Mouse (Mus musculus): ENCODE results near the gene Bag3.

Gene Bag3

GRCm38 (mm10) chr7:128523349-128523961 lies at the start of gene Bag3:
Gene Bag3 (plus strand): TSS chr7:128523616.
- peak; percentile 97 for DNase-seq (ENCODE audit: low read depth, low spot score)

- peak; percentile 54 for DNase-seq (ENCODE audit: low read depth, low spot score)
Observed at GRCm38 (mm10) chr7:128474322-128474721, 49.1 kb upstream of the Bag3 start.

- DNase-seq (ENCODE audit: low read depth, low spot score), result no peak
Observed at GRCm38 (mm10) chr7:128488986-128489385, 34.4 kb upstream of the Bag3 start.

GRCm38 (mm10) chr7:128494546-128494945 lies 28.9 kb upstream of the Bag3 start:
- DNase-seq (ENCODE audit: low read depth, low spot score), result no peak

DNA sequence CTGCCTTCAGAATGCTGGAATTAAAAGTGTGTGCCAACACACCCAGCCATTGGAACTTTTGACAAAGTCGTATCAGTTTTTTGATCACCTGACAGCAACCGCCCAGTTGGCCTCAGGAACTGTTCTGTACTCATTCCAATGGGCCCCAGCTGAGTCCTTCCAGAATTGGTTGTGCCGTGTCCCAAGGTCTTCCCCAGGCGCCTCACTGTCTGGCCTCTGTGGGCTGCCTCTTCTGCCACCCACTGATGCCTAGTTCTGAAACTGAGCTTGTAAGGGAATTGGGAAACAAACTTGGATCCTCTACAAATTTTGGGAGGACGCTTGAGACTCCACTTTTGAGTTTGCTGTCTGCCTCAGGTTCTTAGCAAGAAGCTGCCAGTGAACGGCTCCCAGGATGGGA lies 23.6 kb upstream of the Bag3 start:
- no peak for DNase-seq (ENCODE audit: low read depth, low spot score)

DNA sequence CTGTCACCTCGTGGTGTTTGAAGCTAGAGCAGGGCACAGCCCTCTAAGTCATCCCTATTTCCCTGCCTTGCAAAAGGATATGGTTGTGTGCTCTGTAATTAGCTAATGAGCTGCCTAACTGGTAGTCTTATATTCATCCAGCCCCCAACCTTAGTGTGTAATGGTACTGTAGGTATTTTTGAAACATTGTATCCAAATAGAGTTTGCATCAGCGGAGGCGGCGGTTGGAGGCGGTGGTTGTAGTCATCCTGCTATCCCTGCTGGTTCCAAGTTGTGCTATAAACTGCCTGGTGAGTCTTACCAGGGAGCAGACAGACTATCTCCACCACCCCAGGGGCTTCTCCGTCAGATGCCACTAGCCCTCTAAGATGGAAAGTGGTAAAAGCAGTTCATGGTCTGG lies 19.3 kb upstream of the Bag3 start:
- DNase-seq (ENCODE audit: low read depth, low spot score), result no peak

- DNase-seq (ENCODE audit: low read depth, low spot score), result no peak
Observed at GRCm38 (mm10) chr7:128511936-128512335, 11.5 kb upstream of the Bag3 start.

DNA sequence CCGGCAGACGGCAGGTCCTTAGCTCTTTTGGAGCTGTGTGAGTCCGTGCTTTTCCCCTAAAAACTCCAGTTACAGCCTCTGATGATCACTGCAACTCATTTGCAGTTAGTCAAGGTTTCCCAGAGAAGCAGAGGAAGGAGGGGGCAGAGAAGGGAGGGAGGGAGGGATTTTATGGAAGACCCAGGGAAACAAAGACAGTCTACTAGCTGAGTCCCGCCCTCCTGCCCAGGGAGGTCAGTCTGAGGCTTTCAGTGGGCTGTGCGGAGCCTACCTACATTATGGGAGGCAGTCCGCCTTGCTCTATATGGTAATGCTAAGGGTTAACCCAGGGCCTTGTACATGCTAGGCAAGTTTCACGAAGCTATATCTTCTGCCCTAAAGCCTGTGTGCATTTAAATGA lies 9.9 kb upstream of the Bag3 start:
- DNase-seq (ENCODE audit: low read depth, low spot score), result no peak

GRCm38 (mm10) chr7:128514341-128514740 lies 9.1 kb upstream of the Bag3 start:
- no peak for DNase-seq (ENCODE audit: low read depth, low spot score)

GRCm38 (mm10) chr7:128516346-128516745 lies 7.1 kb upstream of the Bag3 start:
- DNase-seq (ENCODE audit: low read depth, low spot score), result no peak

DNA sequence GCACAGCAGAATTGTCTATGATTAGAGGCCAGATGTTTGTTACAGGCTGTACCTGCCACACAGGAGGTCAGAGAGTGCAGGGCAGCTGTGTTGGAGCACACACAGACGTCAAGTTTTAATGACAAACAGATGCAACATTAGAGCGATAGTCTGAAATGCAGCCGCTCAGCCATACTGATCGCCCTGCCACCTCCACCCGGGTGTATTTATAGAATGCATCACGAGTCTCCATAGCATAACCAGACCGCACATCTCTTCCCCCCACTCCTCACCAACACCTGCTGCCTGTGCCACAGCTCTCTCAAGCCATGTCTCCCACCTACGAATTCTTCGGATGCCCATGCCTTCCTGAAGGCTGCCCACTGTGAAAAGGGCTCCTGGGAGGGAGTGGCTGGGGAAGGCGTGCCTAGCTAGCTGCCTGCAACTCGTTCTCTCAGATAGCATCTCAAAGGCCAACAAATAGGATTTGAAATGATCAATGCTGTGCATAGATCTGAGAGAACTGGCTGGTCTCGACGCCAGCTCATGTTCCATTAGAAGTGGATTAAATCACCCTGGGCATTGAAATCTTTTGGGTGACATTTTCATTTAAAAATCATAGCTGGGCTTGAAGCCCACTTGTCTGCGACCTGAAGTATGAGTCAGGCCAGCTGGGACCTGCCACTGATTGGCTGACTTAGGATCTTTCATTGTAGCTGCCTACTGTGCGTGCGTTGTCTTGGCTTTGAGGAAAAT lies 3.9 kb upstream of the Bag3 start:
- DNase-seq (ENCODE audit: low read depth, low spot score), result no peak

- DNase-seq (ENCODE audit: low read depth, low spot score), result peak; percentile 75
Observed at GRCm38 (mm10) chr7:128523962-128524581, 656 bp downstream of the Bag3 start.

GRCm38 (mm10) chr7:128524641-128525040 lies 1.2 kb downstream of the Bag3 start:
- DNase-seq (ENCODE audit: low read depth, low spot score), result no peak

GRCm38 (mm10) chr7:128526611-128527010 lies 3.2 kb downstream of the Bag3 start:
- DNase-seq (ENCODE audit: low read depth, low spot score), result no peak

DNA sequence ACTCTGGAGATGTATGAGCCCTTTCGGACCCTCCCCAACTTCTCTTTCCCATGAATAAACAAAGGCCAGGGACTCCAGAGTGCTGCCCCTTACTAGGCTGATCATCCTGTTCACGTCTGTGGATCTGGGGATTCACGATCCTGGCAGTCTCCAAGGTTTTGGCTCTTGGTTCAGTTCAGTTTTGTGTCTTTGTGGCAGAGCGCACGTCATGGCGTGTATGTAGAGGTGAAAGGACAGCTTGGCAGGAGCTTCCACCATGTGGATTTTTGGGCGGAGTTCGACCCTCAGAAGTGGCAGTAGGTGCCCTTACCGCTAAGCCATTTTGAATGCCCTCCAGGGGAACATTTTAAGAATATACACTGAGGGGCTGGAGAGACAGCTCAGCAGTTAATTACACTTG lies 5.2 kb downstream of the Bag3 start:
- no peak for DNase-seq (ENCODE audit: low read depth, low spot score)

- no peak for DNase-seq (ENCODE audit: low read depth, low spot score)
Observed at GRCm38 (mm10) chr7:128529126-128529525, 5.7 kb downstream of the Bag3 start.

GRCm38 (mm10) chr7:128529574-128530051 lies 6.2 kb downstream of the Bag3 start:
- DNase-seq (ENCODE audit: low read depth, low spot score), result peak; percentile 74

DNA sequence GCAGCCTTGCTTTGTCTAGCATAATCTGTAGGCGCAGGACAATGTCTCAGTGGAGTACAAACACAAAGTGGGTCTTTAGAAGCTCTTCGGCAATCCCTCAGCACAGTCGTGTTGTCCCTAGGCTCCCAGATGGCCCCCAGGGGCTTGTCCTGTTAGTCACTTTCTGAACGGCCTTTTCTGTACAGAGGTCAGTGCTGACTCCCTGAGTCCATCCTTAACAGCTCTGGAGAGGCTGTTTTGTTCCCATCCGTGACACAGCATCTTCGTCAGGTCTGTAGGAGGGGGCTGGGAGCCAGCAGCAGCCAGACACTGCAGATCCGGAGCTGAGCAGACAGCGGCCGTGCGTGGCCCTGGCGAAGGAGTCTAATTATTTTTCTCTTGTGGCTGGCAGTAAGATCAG lies 7.6 kb downstream of the Bag3 start:
- no peak for DNase-seq (ENCODE audit: low read depth, low spot score)

GRCm38 (mm10) chr7:128531929-128532328 lies 8.5 kb downstream of the Bag3 start:
- peak; percentile 82 for DNase-seq (ENCODE audit: low read depth, low spot score)

DNA sequence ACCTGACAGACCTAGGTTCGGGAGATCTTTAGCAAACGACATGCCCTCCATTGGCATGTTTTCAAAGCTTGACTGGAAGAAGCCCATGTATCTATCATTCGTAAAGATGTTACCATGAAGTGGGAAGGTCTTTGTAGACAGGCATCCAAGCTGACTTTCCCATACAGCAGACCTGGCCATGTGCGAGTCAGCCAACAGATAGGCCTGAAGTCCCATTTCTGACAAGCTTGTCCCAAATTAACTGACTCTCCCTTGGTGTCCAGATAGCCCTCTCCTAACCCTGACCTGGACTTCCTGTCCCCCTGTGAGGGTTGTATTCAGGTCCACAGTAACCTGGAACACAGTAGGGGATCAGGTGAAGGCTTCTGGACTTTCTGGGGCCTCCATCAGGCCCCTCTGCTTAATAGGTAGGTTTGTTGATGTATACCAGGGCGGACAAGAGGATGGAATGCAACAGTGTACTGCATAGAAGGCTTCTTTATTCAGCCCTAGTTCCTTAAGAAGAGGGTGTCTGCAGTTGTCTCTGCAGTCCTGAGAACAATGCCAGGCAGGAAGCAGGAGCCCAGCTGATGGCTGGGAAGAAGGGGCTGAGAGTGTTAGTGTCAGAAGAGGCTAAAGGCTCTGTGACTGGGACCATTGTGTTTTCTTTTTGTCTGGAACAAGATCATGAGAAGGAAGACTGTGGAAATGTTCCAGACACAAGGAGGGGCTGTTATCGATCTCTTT lies 9.2 kb downstream of the Bag3 start:
- DNase-seq (ENCODE audit: low read depth, low spot score), result no peak

GRCm38 (mm10) chr7:128534984-128535491 lies 11.6 kb downstream of the Bag3 start:
- no peak for DNase-seq (ENCODE audit: low read depth, low spot score)

DNA sequence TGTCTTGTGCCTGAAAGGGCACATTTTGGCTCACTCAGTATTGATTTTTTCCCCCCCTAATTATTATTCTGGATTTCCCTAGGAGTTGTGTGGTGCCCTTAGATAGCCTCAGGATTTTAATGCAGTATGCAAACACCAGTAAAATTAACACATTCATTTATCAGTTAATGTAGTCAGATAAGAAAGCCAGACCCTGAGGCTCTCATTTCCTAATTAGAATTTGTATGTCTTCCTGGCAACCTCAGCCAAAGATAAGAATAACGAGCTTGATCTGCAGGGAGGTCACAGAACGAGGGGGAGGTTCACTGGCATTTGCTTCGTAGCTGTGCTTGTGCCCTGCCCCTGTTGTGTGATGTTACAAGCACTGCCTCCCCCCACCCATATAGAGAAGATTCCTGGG lies 12.7 kb downstream of the Bag3 start:
- no peak for DNase-seq (ENCODE audit: low read depth, low spot score)
